Mouse (Mus musculus): ENCODE data around the gene Fcrl6. TPM values are rescaled to one million over a fixed set of nuclear protein-coding genes. Genes with fewer than 3 reads are reported as not detected.

Gene Fcrl6
- total RNA-seq, 2 experiments from 2014 or later = 0.25 TPM; not detected in 1

DNA sequence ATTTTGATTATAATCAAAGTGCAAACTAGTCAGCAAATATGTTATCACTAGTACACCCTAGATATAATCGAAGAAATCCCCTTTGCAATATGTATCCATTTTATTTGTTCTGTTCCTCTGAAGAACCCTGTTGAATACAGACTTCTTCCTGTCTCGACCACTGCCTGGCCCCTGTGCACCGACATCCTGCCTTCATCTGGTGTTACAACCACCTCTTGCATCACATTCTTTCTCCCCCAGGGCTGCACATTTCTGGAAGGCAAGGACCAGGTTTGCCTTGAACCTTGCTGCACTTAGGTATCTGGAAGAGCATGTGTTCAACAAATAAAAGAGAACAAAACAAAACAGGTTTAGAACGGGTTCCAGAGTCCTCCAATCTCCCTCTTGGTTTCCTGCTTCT, 13.1 kb upstream of the Fcrl6 start:
- DNase-seq (ENCODE audit: low spot score in 2 of 2) = no peak

DNA sequence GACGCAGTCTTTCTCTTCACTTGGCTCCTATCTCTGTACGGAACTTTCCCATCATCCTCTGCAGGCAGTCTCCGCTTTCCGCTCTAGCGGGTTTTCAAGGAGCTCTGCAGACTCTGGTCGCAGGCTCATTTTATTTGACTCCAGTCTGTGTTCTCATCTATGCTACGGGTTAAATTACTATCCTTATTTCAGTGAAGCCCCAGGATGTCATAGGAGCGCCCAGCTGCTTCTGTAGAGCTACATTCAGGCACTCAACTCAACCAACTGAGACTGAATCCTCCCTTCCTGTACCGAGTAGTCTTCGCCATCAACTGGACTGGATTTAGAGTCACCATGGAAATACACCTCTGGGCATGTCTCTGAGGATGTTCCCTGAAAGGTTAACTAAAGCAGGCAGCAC, 12.3 kb upstream of the Fcrl6 start:
- DNase-seq (ENCODE audit: low spot score in 2 of 2) = no peak

DNA sequence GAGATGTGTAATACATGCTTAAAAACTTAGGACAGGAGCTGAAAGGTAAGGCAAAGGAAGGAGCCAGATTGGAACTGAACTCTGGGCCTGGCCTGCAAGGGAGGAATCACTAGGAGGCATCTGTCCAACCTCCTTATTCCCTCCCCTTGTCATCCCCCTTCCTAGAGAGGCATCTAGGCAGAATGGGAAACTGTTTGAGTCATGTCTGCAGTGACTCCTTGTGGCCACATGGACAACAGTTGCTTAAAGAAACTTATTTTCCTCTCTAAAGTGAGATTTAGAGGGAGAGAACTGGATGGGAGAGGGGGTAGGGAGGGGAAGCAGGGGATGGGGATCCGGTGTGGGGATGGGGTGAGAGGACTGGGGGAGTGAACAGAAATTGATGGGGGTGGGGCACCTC, 10.4 kb upstream of the Fcrl6 start:
- no peak for DNase-seq (ENCODE audit: low spot score in 2 of 2)

DNA sequence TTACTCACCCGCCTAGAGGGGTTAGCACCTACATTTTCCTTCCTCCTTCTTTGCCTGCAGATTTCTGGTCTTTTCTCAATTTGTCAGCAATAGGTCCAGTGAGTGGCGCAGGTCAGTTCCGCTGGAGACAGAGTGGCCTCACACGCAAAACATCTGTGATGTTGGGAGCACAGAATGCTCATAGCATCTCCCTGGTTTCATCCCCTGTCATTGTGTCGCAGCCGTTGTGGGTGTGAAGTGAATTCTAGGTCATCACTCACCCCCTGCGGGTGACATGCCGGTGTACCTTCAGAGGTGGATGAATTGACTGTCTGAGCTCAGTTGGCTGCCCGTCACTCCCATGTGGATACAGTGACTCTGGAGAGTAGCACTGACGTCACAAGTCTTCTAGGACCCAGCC, 9.0 kb upstream of the Fcrl6 start:
- no peak for DNase-seq (ENCODE audit: low spot score in 2 of 2)

DNA sequence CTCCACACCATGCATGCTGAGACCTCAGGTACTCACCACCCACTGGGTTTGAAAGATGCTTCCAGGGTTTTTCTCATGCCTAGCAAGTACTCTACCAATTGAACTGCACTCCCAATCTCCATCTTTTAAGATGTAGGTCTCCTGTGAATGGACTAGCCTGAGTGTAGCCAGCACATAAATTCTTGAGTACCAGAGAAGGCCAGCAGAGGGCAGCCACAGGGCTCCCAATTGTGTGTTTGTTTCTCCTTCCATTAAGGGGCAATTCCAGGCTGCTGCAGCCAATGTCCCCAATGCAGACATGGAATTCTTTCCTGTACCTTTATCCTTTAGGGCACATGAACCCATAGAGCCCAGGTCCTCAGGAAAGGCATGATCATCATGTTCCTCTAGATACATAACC, 7.9 kb downstream of the Fcrl6 start:
- DNase-seq (ENCODE audit: low spot score in 2 of 2) = peak; percentile 64 to 73

DNA sequence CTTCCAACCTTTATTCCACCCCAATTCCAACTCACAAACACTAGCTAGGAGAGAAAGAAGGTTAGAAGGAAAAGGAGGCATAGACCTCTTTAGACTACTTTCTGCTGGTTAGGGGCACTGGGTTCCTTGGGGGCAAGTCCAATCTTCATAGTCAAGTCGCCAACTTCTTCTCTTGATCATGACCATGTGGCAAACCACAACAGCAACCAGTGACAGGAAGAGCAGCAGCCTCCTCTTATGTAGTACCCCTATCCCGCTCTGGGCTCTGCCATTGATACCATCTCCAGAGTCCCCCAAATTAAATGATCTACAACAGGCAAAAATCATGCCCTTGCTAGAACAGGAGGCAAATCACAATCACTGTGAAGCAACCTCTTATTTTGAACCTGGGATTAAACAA, 8.4 kb downstream of the Fcrl6 start:
- DNase-seq (ENCODE audit: low spot score in 2 of 2) = no peak

DNA sequence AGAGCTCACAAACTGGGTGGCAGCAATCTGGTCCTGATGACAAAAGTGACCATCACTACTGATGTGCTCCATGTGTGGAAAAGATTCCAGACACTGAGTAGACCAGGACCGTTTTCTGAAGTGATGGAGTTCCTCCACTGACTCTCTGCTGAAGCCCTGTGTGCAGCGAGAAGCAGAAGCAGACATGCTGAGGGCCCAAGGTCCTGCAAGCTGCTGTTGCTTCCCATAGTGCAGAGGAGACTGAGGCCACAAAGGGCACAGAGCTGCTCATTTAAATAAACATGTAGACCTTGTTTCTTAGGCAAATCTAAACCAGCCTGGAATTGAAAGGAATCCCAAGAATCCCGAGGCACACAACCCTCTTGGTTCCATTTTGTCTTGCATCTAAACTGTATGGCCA, 9.0 kb downstream of the Fcrl6 start:
- no peak for DNase-seq (ENCODE audit: low spot score in 2 of 2)

DNA sequence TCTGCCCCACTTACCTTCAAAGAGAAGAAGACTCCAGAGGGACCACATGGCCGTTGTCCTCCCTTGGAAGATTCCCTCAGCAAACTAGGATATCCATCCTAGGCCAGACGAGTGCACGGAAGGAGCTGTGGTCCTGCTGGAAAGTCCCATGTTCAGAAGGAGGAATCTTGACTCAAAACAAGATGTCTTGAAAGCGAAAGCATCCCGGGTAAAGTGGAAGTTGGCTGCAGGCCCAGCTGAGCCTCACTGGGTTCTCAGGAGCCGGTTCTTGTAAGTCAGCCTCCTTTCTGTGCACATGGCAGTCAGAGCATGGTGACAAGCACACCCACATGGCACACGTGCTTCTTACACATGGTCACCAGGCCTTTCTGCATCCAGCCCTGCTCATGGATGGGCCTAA, 12.0 kb downstream of the Fcrl6 start, which contains the start of gene Slamf8:
Gene Slamf8, minus strand, starts transcription at position 184 of the 400 bp plus-strand sequence.
- no peak for DNase-seq (ENCODE audit: low spot score in 2 of 2)

DNA sequence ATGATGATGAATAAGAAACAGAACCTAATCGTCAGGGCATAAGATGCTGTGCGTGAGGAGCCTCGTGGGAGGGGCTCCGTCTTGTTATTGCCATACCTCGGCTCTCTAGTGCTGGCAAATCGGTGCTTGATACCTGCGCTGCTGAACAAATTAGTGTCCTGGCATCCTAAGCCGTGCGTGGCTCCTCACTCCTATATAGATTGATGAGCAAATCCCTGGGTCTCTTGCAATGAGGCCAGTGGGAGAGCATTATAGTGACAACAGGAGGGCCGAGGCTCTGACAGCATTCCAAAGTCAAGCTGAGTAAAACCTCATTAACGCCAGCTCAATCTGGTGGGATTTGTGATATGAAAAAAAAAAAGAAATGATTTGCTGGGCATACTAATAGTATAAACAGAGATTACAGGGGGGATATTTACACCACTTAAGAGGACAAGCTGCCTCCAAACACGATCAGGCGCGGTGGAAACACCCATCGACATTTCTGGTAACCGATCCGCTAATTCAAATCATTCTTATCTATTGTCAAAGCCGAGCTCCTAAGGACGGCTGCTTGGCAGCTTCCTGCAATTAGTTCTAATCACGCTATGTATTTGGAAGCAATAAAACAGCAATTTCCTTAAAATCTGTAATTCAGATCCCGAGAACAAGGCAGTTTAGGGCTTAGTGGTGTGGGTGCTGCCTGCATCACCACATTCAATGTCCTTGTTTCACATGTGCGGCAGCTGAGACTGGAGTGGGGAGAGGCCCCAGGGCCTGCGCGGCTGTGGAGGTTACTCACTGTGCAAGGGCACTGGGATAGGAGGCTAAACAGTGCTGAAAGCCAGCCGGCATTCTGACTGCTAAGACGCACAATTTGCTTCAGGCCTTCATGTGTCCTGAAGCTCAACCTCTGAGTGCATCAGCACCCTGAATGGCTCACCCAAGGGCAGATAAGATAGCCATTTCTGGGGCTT, 16.5 kb downstream of the Fcrl6 start:
- peak; percentile 21 to 35 for DNase-seq (ENCODE audit: low spot score in 2 of 2)

DNA sequence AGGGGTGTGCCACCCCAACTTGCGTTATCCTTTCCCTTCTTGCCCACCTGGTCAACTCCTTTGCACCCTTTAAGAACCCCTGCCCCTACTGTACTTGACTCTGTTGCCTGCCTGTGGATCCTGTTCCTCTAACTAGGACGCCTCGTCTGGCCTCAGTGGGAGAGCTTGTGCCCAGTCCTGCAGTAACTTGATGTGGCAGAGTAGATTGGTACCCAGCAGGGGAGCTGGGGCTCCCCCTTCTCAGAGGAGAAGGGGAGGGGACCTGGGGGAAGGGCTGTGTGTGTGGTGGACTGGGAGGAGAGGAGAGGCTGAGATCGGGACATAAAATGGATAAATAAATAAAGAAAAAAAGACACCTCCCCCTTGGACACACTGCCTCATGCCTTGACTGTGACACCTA, 17.3 kb downstream of the Fcrl6 start:
- no peak for DNase-seq (ENCODE audit: low spot score in 2 of 2)

DNA sequence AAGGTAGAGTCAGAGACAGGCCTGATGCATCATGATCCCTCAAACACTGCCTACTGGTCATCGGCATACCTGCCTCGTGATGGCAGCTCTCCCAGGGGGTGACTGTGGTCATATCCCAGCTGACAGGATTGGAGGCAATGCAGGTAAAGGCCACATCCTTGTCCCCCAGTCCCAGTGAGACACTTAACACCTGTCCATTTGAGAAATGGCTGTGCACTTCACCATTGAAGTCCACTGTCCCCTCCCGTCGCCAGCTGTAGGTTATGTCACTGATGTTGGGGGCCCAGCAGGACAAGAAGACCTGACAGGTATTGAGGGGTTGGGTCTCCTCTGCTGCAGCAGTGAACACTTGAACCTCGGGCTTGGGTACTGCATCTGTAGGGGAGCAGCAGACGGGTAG, 18.1 kb downstream of the Fcrl6 start:
- DNase-seq (ENCODE audit: low spot score in 2 of 2) = no peak

DNA sequence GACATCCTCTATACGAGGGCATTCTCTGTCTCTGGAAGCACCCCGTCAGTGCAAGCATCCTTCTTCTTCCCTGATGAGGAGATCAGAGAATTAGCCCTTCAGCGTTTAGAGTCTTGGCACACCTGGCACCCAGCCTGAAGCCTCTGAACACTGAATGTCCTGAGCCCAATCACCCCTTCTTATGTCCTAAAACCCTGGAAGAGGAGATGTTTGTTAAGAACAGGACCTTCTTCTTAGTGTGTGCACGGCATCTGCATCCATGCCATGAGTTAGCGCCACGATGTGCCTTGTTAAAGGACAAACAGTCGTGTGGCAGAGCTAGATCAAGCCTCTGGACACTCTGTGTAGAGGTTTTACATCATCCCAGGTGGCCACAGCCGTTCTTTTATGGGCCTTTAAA, 19.9 kb downstream of the Fcrl6 start:
- no peak for DNase-seq (ENCODE audit: low spot score in 2 of 2)

DNA sequence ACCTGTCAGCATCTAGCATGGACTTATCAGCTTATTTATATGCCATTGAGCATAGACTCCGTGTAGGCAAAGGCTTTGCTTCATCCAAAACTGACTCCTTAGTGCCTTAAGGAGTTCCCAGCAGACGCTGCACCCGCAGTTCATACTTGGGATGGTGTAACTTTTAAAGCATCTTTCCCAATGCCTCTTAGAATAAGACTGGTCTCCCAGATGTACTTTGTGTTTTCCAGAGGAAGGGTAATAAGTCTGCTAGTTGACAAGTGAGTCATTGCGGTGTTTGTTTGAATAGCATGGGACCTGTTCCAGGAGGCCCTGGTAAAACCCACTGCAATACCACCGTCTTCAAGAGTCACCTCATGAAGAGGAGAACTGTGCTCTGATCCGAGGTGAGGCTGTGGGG, 22.2 kb downstream of the Fcrl6 start:
- DNase-seq (ENCODE audit: low spot score in 2 of 2) = no peak

DNA sequence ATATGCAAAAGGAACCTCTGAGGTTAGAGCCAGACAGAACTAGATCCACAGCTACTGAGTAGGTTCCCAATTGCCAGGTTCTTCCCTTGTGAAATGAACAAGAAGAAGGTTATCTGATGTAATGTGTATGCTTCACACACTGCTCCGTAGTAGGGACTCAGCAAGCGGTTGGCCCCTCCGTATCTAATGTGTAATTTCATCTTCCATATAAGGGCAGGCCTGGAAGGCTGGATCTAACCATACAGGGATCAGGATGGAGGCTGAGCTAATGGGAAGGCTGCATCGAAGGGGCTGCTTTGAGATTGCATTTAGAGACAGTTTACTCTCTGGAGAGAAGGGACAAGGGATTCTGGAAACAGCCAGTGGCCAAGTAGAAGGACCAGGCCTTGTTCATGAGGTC, 34.6 kb downstream of the Fcrl6 start:
- DNase-seq (ENCODE audit: low spot score in 2 of 2) = no peak

DNA sequence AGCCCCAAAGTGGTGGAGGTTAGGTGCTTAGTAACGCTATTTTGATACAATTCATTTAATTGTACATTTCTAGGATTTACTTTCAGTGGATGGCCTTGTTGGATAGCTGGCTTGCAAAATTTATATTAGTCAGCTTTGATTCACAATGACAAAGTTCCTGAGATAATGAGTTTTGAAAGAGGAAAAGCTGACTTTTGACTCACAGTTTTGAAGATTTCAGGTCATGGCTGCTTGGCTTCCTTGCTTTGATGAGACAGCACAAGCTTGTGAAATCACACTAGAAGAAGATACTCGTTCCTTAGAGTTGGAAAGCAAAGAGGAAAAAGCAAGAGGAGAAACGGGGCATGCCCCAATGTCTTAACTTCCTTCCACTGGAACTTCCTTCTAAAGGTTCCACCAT, 36.2 kb downstream of the Fcrl6 start:
- DNase-seq (ENCODE audit: low spot score in 2 of 2) = no peak

DNA sequence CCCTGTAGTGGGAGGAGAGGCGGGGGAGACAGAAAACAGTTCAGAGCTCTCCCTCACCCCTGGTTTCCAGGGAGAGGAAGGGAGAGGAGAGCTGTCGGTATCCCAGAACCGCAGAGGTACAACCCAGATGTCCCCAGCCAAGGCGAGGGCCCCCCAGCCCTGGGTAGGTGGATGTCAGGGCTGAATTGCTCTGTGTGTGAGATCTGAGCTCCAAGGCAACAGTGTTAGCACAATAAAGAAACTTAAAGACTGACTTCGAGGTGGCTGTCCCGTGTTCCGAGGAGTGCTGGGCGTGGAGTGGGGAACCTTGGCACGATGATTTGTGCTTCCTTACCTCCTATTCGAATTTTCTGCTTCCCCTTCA, 38.9 kb downstream of the Fcrl6 start:
- DNase-seq (ENCODE audit: low spot score in 2 of 2) = no peak

DNA sequence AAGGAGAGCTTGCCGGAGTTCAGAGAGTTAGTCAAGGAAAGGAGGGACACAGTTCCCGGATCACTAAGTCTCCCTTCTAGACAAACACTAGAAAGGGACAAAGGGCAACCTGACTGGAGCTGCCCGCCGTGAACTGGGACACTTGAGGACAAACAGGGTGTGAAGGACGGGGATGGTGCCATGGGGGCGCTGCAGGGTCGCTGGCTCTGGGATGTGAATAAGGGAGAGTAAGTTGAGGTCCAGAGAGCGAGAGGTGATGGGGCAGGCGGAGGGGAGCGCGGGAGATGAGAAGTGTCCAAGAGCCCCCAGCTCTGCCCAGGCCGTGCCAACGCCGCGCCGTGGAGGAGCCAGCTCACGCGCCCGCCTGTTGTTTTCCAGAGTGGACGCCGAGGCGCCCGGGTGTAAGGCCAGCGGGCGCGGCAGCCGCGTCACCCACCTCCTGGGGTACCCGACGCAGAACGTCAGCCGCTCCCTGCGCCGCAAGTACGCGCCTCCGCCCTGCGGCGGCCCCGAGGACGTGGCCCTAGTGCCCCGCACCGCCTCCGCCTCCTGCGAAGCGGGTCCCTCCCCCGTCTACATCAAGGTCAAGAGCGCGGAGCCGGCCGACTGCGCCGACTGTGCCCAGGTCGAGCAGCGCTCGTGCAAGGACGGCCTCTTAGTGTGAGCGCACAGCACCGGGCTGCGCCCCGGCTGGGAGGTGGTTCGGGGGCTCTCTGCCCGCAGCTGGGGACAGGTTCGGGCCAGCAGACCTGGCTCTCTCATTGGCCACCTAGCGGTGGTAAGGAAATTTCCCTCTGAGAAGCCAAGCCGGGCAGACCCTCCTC, 39.5 kb downstream of the Fcrl6 start:
- DNase-seq (ENCODE audit: low spot score in 2 of 2) = peak; percentile 70 to 76

DNA sequence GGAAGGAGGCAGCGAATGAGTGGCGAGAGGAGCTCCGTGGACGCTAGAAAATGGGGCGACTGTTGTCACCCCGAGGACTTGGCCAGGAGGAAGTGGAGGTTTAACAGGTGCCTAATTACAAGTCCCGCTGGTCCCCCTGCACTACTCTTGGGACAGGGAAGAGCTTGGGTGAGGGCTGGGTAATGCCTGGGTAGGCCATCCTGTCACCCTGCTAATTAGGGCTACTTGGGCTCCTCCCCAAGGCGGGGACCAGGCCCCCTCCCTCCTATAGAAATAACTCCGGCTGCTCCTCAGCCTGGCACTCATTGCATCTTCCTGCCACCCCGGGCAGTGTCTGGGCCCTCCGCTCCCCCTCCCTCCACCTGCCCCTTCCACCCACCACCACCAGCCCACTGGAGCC, 46.7 kb downstream of the Fcrl6 start, which contains the start of gene Vsig8:
Gene Vsig8, plus strand, starts transcription at position 301 of the 400 bp plus-strand sequence.
- DNase-seq (ENCODE audit: low spot score in 2 of 2) = no peak

DNA sequence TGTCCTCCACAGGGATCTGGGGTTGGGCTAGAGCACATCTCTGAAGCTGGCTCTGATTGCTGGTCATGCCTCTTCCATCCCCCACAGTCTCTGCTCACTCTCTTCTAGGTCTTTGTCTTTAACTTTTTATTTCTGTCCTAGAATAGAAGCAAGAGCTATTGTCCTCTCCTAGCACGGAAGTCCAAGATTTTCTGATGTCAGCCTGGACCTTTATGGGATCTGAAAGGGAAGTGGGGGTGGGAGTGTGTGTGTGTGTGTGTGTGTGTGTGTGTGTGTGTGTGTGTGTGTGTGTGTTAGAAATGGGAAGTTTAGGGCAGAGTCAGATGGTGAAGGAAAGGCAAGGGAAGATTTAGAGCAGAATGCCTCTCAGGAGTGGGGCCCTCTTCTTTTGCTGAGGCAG, 49.7 kb downstream of the Fcrl6 start:
- no peak for DNase-seq (ENCODE audit: low spot score in 2 of 2)

DNA sequence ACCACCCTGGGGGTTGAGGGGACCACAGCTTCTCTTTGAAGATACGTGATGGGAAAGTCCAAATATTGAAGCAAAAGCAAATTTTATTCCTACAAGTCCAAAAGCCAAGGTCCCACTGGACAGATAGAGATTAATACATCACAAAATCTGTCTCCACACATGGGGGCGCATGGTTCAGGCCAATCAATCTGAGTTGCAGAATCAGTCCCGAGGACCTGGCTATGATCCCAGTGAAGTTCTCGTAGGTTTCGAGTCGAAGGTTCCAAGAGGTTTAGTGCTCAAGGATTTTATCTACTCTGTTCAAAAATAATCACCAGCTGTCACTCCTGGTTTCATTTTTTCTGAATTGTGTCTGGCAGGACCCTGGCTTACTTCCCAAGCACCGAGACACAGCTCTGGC, 51.3 kb downstream of the Fcrl6 start:
- no peak for DNase-seq (ENCODE audit: low spot score in 2 of 2)

DNA sequence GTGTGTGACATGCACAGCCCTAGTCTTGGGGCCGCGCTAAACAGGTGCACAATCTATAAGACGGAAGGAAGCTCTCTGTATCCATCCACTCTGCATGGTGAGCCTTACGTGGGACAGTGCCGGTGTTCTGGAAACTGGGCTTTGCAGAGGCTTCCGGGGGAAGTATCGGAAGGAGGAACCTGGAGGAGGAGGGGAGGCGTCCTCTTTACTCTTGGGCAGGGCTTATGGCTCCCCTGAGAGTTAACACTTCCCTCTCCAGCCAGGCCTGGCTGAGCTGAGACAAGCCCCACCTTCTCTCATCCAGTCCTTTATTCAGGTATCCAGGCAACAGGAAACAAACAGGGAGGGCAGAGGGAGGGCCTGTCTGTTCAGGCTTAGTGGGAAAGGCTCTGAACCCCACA, 51.8 kb downstream of the Fcrl6 start:
- DNase-seq (ENCODE audit: low spot score in 2 of 2) = no peak

DNA sequence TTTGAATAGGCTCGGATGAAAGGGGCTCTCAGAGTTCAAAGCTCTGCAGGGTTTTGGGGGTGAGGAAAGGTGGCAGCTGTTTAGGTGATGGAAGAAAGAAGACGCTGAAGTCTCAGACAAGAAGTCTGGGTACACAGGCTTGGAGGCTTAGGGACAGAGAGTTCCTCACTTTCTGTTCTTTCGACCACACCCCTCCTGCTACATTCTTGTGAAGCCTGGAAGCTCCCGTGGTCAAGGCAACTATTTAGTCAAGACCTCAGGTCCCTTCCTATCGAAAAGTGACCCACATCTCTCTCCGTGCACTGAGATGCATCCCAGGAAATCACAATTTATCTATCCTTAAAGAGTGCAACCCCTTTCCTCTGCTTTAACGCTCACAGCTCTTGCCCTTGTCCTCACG, 52.6 kb downstream of the Fcrl6 start:
- DNase-seq (ENCODE audit: low spot score in 2 of 2) = no peak

Data from layer of hippocampus, postnatal 10 days (tissue).